Mouse (Mus musculus) cerebellum, adult 18-20 months (tissue): ENCODE data around the gene Zfp3.
"Not testable (repeated sequence)": the region's sequence is repeated elsewhere in the genome, so short reads cannot be mapped to it uniquely, and the experiment has no call there.

Source experiments
- DNase-seq, 2 experiments: peaks; one replicate each; pipeline ENCODE4 v3.0.0; 2021

Gene Zfp3

DNA sequence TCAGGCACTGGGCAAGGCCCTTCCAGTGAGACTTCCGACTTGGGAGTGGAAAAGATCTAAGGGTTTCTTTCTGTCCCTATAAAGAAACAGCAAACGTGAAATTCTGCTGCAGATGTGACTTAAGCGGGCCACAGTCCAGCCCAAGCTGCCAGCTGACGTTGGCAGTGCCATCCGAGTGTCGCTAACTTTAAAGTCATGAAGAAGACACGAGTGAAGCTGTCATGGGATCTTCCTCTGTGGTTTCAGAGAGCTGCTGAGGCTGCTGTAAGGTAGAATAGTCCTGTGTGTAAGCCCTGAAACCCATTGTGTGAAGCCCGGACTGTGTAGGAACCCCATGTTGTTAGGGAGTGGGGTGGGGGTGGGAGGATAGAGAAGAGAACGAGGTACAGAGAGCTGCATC is 1.4 kb upstream of the Zfp3 start:
- DNase-seq = no peak

DNA sequence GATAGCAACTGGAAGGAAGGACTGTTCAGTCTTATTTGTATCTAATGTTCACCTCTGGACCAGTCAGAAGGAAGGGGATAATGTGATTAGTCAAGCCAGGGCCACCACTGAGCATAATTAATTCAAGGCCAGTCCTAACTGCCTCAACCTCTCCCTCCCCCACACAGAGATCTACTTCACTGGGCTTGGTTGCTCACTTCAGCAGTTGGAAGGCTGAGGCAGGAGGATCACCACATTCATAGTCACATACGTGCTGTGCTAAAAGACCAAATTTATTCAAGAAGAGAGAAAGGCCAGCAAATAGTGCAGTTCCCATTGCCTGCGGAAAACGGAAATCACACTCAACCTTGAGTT is 450 bp upstream of the Zfp3 start:
- peak in 1 of 2 experiments; percentile 15 for DNase-seq

DNA sequence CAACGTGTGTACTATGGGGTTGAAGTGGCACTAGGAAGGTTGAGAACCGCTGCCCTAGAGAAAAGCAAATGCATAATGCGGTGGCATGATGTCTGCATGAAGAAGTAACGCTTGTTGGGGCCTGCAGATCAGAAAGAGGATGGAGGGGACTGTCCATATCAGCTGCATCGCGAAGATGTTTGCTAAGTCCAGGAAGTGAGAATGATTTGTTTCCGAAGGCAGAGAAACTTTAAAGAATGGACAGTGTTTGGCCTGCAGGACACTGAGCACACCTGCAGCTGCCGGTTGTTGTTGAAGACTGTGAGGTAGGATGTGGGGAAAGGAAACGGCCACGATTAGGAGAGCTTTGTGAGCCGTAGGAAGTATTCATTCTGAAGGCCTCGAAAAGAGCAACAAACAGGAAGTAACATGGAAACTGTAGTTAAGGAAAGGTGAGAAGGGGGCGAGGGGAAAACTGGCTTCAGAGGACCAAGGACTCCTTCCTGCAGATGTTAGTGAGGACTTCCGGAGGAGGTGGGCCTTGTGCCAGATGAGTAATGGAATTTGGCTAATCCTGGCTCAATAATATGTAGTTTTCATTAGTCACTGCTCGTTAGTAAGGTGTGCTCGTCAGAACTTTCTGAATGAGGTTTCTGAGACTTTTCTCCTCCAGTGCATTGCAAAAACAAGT is 1.9 kb downstream of the Zfp3 start:
- DNase-seq = no peak

DNA sequence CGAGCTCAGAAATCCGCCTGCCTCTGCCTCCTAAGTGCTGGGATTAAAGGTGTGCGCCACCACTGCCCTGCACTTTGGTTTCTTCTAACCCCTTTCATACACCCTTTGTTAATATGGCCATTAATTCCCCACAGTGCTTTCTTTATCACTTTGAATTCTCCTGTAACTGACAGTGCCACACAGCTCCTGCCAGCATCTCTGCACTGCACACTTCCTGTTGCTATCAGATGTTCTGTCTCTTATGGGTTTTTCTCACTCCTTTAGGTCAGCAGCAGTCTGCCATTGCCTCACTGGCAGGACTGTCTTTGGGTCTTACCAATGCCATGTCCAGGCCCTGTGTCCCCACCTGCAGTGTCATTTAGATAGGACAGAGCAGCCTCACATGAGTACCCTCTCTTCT is 6.8 kb downstream of the Zfp3 start:
- DNase-seq = no peak

DNA sequence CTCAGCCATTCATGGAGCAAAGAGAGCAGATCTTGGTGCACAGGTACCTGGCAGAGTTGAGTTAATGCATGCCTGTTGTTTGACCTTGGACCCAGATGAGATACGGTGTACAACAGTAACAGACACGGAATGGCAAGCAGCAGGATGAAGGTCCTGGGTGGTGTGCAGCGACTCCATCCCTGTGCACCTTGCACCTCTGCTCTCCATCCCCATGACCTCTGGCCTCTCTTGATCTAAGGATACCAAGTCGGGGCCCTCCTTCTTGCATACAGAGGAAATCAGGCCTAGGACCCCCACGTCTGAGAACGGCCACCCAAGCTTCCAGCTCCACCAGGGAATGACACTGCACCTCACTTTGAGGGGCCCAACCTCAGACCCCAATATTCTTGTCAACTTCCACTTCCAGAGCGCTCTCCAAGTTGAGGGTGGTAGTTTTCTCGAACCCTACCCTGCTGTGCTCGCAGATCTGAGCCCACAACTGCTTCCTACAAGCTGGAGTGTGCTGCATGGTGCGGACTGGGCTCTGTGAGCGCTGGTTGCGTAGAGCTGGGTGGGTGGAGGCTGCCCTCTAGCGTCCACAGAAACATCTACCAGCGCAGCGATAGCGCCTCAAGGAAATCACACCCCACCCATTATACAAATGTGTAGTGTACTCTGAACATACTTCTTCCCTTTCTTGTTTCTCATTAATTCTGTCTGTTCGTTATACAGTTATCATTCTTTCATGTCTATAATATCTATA is 13.0 kb downstream of the Zfp3 start:
- DNase-seq = peak; percentile 74 to 77

DNA sequence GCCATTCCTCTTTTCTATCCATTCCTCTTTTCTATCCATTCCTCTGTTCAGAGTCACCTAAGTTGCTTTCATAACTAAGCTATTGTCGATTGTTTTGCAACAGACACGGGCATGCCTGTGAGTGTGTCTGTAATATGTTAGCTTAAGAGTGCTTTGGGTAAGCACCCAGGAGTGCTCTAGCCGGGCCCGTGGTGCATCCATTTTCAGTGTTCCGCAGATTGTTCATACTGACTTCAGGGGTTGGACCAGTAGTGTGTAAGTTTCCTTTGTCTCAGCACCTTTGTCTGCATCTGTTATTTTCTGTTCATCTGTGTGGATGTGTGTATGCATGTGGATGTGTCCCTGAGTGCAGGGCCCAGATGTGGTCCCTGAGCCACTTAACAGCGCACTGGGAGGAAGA is 13.6 kb downstream of the Zfp3 start:
- DNase-seq = no peak

DNA sequence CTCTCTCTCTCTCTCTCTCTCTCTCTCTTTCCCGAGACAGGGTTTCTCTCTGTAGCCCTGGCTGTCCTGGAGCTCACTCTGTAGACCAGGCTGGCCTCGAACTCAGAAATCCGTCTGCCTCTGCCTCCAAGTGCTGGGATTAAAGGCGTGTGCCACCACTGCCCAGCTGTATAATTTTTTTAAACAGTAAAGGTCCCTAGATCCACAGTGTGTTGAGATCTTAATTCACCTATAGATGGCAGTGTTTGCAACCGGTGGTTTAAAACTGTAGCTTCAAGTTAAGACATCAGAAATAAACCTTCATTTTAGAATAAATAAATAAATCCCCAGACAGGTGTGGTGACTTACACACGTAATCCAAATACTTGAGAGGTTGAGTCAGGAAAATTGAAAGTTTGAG is 14.0 kb downstream of the Zfp3 start:
- DNase-seq = not testable (repeated sequence)

DNA sequence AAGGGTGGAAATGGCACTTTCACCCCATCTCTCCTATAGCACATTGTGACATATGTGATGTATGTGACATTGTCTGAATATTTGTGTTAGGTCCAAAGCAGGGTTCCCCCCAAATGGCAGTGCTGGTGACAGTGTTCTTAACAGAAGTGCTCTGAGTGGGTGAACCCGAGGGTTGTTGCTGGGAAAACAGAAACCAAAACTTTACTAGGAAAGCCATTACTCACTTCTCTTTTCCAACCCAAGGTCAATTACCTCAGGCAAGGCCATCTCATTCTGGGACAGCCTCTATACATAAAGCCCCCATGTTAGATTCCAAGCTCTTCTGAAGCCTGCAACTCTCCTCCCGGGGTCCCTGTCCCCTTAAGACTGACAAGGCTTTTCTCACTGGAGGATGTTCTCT is 21.9 kb downstream of the Zfp3 start:
- DNase-seq = no peak

DNA sequence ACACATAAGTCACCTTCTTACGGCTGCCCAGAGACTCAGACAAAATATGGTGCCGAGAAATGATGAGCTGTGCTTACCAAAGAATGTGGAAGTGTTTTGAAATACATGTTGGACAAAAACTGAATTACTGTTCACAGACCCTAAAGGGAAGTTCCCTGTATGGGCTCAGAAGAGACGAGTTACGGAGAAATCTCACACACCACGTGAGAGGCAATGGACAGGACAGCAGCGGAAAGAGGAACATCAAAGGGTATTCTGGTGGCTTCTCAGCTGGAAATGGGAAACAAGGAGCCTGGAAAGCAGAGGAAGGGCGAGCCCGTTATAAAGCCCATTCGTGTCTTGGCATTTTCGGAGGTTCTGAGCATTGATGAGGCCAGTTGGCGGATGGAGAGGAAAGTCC is 23.0 kb downstream of the Zfp3 start:
- DNase-seq = no peak

DNA sequence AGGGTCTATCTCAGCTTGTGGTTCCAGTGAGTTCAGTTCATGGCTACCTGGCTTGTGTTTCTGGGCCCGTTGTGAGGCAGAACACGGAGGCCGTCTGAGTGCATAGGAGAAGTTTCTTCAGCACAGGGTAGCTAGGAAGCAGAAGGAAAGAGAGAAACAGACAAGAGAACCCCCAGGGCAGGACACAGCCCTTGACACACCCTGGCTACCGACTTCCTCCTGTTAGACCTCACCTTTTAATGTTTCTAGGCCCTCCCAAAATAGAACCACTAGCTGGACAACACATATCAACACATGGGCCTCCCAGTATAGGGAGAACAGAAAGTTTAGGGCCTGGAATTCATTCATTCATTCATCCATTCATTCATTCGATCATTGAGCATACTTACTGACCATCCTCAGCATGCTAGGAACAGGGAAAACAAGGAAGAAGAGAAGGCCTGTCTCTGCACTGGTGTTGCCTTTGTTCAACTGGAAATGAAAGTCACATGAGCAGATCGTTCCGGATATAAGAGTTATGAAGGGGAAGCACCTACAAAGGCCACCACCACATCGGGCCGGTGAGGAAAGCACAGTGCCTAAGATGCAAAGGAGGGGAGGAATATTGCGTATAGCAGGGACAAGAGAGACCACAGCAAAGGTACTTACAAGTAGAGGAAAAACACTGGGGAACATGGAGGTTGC is 25.1 kb downstream of the Zfp3 start:
- DNase-seq = no peak

DNA sequence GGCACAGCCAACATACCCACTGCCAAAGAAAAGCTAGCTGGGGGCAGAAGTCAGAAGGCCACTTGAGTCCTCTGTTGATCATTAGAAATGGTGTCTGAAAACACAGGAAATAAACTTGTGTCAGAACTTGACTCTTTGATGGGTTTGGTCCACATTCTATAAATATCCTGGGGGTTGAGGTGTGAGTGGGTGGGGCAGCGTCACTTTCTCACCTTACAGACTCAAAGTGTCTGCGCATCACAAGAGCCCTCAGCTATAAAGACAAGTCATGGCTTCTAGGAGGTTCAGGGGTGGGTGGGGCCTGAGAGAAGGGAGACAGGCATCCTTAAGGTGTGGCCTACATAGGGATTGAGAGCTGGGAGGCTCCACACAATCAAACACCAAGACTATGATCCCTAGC is 26.4 kb downstream of the Zfp3 start:
- DNase-seq = no peak

DNA sequence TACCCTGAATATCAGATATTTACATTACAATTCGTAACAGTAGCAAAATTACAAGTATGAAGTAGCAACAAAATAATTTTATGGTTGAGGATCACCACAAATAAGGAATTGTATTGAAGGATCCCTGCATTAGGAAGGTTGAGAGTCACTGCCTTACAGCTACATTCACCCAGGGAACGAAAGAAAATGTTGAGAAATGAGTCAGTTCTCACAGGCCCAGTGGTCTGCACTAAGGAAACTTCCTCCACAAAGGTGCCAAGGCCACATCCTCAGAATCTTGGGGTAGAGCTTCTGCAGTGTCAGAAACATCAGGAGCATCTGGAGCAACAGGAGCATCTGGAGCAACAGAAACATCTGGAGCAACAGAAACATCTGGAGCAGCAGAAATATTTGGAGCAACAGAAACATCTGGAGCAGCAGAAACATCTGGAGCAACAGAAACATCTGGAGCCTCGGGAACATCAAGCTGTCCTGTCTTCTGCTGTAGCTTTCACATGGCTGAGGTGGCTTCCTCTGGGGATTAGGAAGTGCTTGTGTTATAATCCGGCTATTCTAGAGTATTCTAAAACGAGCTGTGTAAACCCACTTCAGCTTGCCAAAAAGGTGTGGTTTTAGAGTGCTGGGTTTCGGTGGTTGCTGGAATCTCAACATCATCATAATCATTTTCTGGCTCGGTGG is 27.0 kb downstream of the Zfp3 start:
- no peak for DNase-seq

DNA sequence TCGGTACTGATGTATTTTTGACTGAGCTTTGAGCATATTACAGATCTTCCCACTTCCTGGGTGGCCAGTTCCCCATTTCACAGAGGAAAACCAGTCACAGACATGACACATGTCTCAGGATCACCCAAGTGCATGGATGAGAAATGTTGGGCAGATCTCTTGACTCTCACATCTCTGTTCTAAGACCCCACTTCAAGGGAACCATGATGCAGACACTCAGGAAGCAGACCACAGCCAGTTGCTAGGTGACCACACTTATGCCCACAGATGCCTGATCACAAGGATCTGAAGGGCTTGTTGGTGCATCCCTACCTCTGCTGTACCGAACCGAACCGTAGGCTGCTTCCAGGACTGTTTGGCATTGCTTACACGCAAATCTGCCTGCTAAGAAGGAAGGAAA is 27.7 kb downstream of the Zfp3 start:
- no peak for DNase-seq

DNA sequence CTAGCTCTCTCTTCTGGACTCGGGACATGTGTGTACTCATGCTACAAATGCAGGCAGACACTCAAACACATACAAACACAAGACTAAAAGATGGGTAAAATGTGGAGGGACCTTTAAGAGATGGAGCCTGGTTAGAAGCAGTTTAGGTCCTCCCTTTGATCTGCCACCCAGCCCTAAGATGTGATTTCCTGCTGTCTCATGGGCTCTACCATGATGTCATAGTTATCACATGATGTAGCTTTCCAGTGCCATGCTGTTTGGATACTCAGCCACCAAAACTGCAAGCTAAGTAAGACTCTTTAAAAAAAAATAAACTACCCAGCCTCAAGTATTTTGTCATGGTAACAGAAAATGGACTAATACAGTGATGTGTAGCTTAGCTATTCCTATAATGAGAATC is 28.4 kb downstream of the Zfp3 start:
- DNase-seq = no peak

DNA sequence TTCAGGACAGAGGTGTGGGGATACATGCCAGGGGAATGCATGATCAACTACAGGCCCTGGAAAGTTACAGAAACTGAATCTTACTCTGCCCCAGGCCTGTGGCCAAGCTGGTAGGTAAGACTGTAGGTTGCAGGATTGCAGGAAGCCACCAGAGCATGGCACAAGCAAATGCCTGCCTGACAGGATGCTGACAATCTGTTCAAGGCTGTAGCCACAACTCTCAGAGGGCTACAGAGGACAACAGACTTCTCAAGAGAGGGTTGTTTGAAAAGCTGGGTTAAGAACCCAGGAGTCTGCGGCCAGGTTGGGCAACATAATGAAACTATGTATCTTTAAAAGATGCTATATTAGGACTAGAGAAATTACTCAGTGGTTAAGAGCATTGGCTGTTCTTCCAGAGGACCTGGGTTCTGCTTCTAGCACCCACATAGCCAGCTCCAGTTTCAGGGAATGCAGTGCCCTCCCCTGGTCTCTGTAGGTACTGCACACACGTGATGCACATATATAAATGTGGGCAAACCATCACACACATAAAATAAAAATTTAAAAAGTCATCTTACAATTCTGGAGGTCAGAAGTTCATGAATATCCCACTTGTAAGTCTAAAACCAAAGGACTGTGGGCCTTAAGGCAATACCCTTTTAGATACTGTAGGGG is 38.3 kb downstream of the Zfp3 start:
- DNase-seq = no peak

DNA sequence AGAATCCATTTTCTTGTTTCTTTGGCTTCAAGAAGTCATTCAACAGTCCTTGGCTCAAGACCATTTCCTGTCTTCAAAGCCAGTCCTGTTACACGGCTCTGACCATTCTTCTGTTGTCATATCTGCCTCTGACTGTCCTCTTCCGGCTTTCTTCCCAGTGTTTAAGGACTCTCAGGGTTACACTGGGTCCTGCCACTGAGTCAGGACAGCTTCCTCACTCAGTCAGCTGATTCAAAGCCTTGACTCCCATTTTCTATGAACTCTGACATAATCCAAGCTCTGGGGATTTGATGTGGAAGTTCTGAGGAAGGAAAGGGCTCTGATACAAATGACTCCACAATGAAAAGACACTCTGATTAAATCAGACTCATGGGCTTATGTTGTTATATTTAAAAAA is 38.9 kb downstream of the Zfp3 start:
- DNase-seq = no peak

DNA sequence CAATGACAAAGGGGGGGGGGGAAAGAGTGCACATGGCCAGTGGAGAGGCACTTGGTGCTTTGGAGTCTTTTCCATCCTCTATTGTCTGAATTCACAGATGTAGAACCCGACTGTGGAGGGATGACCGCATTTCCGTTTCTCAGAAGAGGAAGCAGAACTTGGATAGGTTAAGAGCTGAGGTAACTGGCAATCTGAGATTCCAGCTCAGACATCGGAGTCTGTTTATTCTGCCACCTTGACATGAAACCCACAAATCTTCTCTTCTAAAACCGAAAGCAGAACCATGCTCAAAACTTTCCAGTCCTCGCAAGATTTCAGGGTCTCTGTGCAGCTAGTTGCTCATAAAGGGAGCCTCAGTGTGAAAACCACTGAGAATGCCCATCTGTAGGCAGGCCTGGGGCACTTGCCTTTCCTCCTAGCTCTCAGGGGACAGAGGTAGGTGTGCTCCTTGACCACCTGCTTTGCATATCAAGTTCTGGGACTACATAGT is 39.7 kb downstream of the Zfp3 start:
- DNase-seq = no peak

DNA sequence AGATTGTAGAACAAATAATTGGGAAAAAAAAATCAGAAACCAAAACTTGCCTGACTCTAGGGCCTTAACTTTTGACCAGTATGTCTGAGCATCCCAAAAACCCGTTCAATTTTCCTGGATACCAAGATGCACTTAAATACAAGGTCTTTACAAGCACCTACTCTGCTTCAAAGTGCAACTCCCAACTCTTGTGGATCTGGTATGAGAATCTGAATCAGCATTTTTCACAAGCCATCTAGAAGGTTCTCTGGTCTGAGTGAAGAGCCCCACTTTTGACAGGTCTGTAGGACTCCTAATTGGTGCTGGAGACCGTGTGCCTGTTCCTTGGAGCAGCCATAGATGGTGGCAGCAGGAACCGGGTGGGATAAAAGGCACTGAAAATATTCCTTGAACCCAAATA is 40.4 kb downstream of the Zfp3 start:
- no peak for DNase-seq

DNA sequence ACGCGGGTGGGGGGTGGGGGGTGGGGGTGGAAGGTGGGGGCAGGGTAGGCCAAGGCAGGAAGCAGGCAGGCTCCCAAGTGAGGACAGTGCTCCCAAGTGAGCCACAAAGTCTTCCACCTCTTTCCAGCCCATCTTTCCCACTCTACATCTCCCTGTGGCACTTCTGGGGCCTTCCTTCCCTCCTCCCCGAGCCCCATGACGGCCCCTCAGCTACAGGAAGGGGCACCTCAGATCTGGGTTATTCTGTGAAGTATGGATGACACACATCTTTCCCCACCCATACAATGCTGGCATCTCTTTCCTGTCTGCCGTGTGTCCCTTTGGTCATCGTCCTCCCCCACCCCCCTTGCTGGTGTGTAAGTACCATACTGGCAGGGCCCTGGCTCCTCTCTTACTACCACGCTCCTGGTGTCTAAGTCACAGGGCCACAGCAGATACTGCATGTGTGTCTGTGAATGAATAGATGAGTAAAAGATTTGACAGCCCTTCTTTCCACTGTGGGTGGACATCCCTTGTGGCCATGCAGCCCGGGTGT is 41.7 kb downstream of the Zfp3 start:
- DNase-seq = no peak

DNA sequence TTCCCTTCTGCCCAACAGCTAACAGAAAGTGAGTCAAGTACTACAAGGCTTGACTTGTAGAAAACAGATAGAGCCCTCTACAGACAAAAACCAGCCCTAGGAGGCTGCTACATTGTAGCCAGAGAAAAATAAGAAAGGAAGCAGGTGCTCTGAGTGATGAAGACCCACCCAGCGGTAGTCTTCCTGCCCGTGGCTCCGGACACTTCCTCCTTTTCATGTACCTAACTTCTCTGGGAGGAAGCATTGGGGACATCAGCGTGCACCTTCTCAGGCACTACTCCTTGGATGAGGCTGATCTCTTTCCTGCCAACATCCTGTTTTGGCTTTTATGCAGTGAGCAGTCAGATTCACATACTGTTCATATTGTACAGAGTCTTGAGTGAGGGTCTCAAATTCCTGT is 42.7 kb downstream of the Zfp3 start:
- DNase-seq = no peak

DNA sequence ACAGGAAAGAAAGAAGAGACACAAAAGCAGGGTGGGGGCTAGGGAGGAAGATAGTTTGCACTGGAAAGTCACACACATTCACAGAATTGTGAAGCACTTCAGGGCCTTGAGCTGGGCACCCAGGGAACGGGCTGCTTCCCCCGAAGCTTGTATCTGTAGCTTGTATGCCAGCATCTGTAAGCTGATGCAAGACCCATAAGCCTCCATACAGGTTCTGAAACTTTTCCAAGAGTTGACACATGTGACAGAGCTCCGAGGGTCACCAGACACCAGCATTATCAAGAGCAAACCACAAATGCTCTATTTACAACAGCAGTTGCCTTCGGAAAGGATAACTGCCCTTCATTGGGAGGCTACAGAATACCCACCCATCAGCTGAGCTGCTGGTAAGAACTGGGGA is 43.6 kb downstream of the Zfp3 start:
- DNase-seq = no peak

DNA sequence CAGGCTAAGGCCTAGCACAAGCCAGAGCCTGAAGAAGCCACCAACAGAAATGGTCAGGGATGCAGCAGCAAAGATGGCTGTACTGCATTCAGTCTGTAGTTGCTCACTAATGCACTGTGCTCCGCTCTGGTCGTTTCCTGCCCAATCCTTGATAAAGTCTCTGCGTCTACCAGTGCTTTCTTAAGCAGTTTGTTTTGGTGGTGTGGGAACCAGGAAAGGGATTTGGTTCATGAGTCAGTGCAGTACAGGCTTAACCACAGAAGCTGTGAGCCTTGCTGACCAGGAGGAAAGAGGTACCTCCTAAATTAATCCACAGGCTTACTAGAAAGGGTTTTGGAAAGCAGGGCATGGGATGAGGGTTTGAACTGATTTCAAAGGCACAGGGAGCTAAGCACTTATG is 44.1 kb downstream of the Zfp3 start:
- DNase-seq = no peak

DNA sequence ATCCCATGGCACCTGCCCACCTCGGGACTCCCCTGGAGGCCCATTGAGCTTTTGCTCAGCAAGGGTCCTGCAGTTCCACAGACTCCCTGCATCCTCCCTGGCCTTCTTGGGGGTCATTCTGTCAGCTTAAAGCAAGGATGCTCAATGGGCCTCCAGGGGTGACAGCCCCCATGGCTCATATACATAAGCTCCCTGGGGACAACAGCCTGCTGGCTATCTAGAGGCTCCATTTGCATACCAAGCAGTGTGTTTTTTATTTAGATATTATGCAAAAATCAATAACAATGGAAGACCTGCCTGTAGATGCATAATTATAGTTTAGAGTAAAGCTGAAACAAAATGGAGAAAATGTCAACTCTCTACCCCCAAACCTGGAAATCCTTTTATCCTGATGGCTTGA is 45.0 kb downstream of the Zfp3 start:
- DNase-seq = no peak
